Mouse (Mus musculus): ENCODE measurements around the gene Pdzd7. TPM values are rescaled to one million over a fixed set of nuclear protein-coding genes. Genes with fewer than 3 reads are reported as not detected.

The Pdzd7 gene
- polyA plus RNA-seq, 1 experiment from 2014 or later = not detected

GRCm38 (mm10) chr19:45003740-45004516, 41.6 kb downstream of the Pdzd7 start:
- H3K27me3 ChIP-seq (ENCODE audit: insufficient read depth, low read length) = no peaks in the 10 kb centered on the region
- no peak overlapping the region for H3K9ac ChIP-seq (replicated peaks)
- no peak overlapping the region for H3K27ac ChIP-seq (ENCODE audit: low read depth)
- peaks cover 19% of the 10 kb centered on the region for H3K36me3 ChIP-seq (replicated peaks; ENCODE audit: insufficient read depth, low read length)
- H3K4me1 ChIP-seq (ENCODE audit: insufficient read depth) = peaks cover 20% of the 10 kb centered on the region
- TF ChIP-seq CTCF (IDR thresholded peaks at IDR 0.05; ENCODE audit: low read depth) (no peak), EP300 (IDR thresholded peaks at IDR 0.05; ENCODE audit: low read depth) (no peak)
- no peak overlapping the region for H3K4me2 ChIP-seq (ENCODE audit: low read depth, low read length)
- ATAC-seq (no peak), DNase-seq (no peak)
- WGBS (ENCODE audit: insufficient replicate concordance) = 85% methylated on average over 7 of the region's 7 CpGs
- no peak overlapping the region for H3K4me3 ChIP-seq (ENCODE audit: low read depth, low read length)
- no peaks in the 10 kb centered on the region for H3K9me3 ChIP-seq (ENCODE audit: low read length)

GRCm38 (mm10) chr19:45002301-45002700, 43.2 kb downstream of the Pdzd7 start:
- H3K4me3 ChIP-seq (ENCODE audit: low read depth, low read length) = no peak overlapping the region
- no peak overlapping the region for H3K4me2 ChIP-seq (ENCODE audit: low read depth, low read length)
- DNase-seq = peak; percentile 18
- H3K27me3 ChIP-seq (ENCODE audit: insufficient read depth, low read length) = no peaks in the 10 kb centered on the region
- H3K27ac ChIP-seq (ENCODE audit: low read depth) = no peak overlapping the region
- TF ChIP-seq CTCF (IDR thresholded peaks at IDR 0.05; ENCODE audit: low read depth) = peak; percentile 35; the same call in 1 of the 2 replicates
- no peak for TF ChIP-seq EP300 (IDR thresholded peaks at IDR 0.05; ENCODE audit: low read depth)
- no peak overlapping the region for H3K9ac ChIP-seq (replicated peaks)
- peaks cover 22% of the 10 kb centered on the region for H3K36me3 ChIP-seq (replicated peaks; ENCODE audit: insufficient read depth, low read length)
- no peaks in the 10 kb centered on the region for H3K9me3 ChIP-seq (ENCODE audit: low read length)
- no peak for ATAC-seq
- 67% methylated on average over 3 of the region's 3 CpGs for WGBS (ENCODE audit: insufficient replicate concordance)
- peaks cover 9% of the 10 kb centered on the region for H3K4me1 ChIP-seq (ENCODE audit: insufficient read depth)

GRCm38 (mm10) chr19:44999647-45000046, 45.9 kb downstream of the Pdzd7 start:
- ATAC-seq = no peak
- Histone ChIP-seq H3K27ac (ENCODE audit: low read depth) (no peak overlapping the region), H3K4me2 (ENCODE audit: low read depth, low read length) (no peak overlapping the region), H3K36me3 (replicated peaks; ENCODE audit: insufficient read depth, low read length) (peaks cover 22% of the 10 kb centered on the region), H3K4me3 (ENCODE audit: low read depth, low read length) (no peak overlapping the region), H3K4me1 (ENCODE audit: insufficient read depth) (no peaks in the 10 kb centered on the region), H3K27me3 (ENCODE audit: insufficient read depth, low read length) (no peaks in the 10 kb centered on the region), H3K9ac (replicated peaks) (no peak overlapping the region), H3K9me3 (ENCODE audit: low read length) (no peaks in the 10 kb centered on the region)
- WGBS (ENCODE audit: insufficient replicate concordance) = 81% methylated on average over 8 of the region's 8 CpGs
- TF ChIP-seq EP300 (IDR thresholded peaks at IDR 0.05; ENCODE audit: low read depth) = no peak
- no peak for TF ChIP-seq CTCF (IDR thresholded peaks at IDR 0.05; ENCODE audit: low read depth)
- no peak for DNase-seq

GRCm38 (mm10) chr19:44997786-44998185, 47.7 kb downstream of the Pdzd7 start:
- Histone ChIP-seq H3K27ac (ENCODE audit: low read depth) (no peak overlapping the region), H3K9me3 (ENCODE audit: low read length) (no peaks in the 10 kb centered on the region), H3K27me3 (ENCODE audit: insufficient read depth, low read length) (no peaks in the 10 kb centered on the region), H3K4me3 (ENCODE audit: low read depth, low read length) (no peak overlapping the region), H3K9ac (replicated peaks) (no peak overlapping the region), H3K4me2 (ENCODE audit: low read depth, low read length) (no peak overlapping the region), H3K4me1 (ENCODE audit: insufficient read depth) (no peaks in the 10 kb centered on the region), H3K36me3 (replicated peaks; ENCODE audit: insufficient read depth, low read length) (peaks cover 12% of the 10 kb centered on the region)
- DNase-seq (no peak), ATAC-seq (no peak)
- TF ChIP-seq CTCF (IDR thresholded peaks at IDR 0.05; ENCODE audit: low read depth) (no peak), EP300 (IDR thresholded peaks at IDR 0.05; ENCODE audit: low read depth) (no peak)
- WGBS (ENCODE audit: insufficient replicate concordance) = 87% methylated on average over 11 of the region's 11 CpGs

GRCm38 (mm10) chr19:44992712-44993111, 52.8 kb downstream of the Pdzd7 start:
- Histone ChIP-seq H3K27ac (ENCODE audit: low read depth) (peak overlapping the region; percentile 60), H3K9ac (replicated peaks) (no peak overlapping the region)
- no peak for ATAC-seq

GRCm38 (mm10) chr19:44992246-44992645, 53.3 kb downstream of the Pdzd7 start:
- H3K4me3 ChIP-seq (ENCODE audit: low read depth, low read length) = no peak overlapping the region
- no peak overlapping the region for H3K4me2 ChIP-seq (ENCODE audit: low read depth, low read length)
- H3K36me3 ChIP-seq (replicated peaks; ENCODE audit: insufficient read depth, low read length) = no peaks in the 10 kb centered on the region
- peak overlapping the region; percentile 60 for H3K27ac ChIP-seq (ENCODE audit: low read depth)
- 34% methylated on average over 7 of the region's 7 CpGs for WGBS (ENCODE audit: insufficient replicate concordance)
- peaks cover 9% of the 10 kb centered on the region; the same call in 1 of the 2 replicates for H3K27me3 ChIP-seq (ENCODE audit: insufficient read depth, low read length)
- ATAC-seq = no peak
- peaks cover 12% of the 10 kb centered on the region for H3K4me1 ChIP-seq (ENCODE audit: insufficient read depth)
- no peak for TF ChIP-seq EP300 (IDR thresholded peaks at IDR 0.05; ENCODE audit: low read depth)
- TF ChIP-seq CTCF (IDR thresholded peaks at IDR 0.05; ENCODE audit: low read depth) = no peak
- no peak overlapping the region for H3K9ac ChIP-seq (replicated peaks)
- no peaks in the 10 kb centered on the region for H3K9me3 ChIP-seq (ENCODE audit: low read length)
- peak; percentile 27 for DNase-seq

More at GRCm38 (mm10) chr19:44992712-44993111, 52.8 kb downstream of the Pdzd7 start:
- H3K9me3 ChIP-seq (ENCODE audit: low read length) = no peaks in the 10 kb centered on the region
- peaks cover 9% of the 10 kb centered on the region; the same call in 1 of the 2 replicates for H3K27me3 ChIP-seq (ENCODE audit: insufficient read depth, low read length)
- DNase-seq = no peak
- peaks cover 11% of the 10 kb centered on the region; the same call in 1 of the 2 replicates for H3K4me1 ChIP-seq (ENCODE audit: insufficient read depth)
- H3K36me3 ChIP-seq (replicated peaks; ENCODE audit: insufficient read depth, low read length) = 0 out of 2 replicates have a peak, but pooled peaks cover 2% of the 10 kb centered on the region
- WGBS (ENCODE audit: insufficient replicate concordance) = 56% methylated on average over 7 of the region's 7 CpGs
- H3K4me2 ChIP-seq (ENCODE audit: low read depth, low read length) = no peak overlapping the region
- TF ChIP-seq CTCF (IDR thresholded peaks at IDR 0.05; ENCODE audit: low read depth) = no peak
- no peak for TF ChIP-seq EP300 (IDR thresholded peaks at IDR 0.05; ENCODE audit: low read depth)
- H3K4me3 ChIP-seq (ENCODE audit: low read depth, low read length) = no peak overlapping the region
